Mouse (Mus musculus) retina, adult 2 months (tissue): ENCODE results near the gene Zic4.

Experiments used
- DNase-seq: peaks from one replicate; pipeline ENCODE4 v3.0.0-alpha.2; 2012; ENCODE audit warnings: low read depth, low spot score

The Zic4 gene

DNA sequence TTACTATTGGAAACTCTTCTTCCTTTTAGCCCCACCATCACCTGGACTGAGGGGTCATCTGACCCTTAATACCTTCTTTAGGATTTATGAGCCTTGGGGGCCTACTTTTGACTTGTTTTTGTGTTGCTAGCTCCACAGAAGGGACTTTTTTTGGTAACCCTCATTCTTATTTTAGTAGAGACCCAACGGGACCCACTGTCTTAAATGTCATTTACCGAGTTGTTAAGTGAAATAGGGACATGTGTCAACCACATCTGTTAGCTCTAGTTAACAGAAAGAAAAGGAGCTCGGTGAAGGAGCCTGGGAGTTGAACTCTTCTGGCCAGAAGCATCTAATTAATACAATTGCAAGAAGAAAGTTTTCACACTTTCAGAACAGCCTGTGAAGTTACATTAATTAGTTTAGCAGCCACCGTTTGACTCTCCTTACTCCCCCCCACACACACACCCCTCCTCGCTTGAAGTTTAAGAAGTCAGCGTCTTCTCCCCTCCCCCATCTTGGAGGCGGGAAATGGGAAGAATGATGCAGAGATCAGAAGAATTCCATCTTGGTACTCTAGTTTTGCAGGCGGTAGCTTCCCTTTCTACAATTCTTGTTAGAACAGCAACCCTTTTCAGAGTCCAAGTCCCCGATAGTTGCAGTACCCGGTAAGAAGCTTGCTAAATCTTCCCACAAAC, 17.7 kb downstream of the Zic4 start:
- no peak for DNase-seq

DNA sequence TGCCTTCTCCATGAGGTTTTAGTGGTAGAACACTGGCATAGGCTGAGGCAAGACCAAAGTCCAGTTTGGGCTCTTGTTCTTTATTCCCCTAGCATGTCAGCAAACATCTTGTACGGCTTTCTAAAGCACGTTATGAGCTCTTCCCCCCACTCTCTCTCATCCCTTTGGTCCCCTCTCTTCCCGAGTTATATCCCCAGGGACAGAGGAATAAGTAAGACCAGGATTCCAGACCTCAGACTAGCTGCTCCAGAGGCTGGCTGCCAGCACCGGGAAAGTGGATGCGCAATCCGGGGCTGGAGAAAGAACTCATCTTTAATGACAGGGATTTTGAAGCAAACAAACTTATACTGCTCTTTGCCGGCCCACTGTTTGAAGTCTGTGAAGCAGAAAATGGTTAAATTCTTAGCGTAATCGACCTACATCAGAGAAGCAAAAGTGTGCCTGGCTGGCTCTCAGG, 18.3 kb downstream of the Zic4 start:
- DNase-seq: no peak

DNA sequence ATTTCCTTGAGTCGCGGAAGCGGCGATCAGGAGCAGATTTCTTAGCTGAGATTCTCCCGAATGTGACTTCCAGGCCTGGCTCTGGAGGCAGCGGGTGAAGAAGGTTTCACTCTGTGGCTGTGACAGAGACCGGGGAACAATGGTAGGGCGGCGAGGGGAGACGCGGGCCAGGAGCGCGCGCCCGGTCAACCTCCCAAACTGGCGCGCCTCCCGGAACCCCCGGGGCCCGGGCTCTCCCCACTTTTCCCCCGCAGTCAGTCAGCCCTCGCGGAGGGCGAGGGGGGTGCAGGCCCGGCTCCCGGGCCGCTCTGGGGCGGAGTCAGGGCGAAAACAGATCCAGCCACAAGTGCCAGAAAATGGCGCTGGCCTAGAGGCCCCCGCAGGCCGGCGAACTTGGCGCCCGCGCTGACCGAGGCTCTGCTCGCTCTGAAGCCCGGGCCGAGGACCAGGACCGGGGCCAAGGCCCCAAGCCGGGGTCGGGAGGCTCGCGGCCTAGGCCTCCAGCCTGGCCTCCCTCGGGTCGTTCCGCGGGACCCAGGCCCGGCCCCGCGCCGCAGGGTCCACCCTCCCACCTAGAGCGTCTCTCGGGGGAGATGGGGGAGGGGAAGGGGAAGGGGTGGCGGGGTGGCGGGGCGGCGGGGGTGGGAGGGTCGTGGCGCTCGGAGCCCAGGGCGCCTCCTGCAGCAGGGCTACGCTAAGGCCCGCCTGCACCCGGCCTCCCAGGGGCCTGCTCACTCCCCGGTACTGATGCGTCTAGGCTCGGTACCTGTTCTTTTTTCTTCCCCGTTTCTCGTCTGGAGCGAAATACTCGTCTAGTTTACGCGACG, 19.3 kb downstream of the Zic4 start:
- DNase-seq: no peak

DNA sequence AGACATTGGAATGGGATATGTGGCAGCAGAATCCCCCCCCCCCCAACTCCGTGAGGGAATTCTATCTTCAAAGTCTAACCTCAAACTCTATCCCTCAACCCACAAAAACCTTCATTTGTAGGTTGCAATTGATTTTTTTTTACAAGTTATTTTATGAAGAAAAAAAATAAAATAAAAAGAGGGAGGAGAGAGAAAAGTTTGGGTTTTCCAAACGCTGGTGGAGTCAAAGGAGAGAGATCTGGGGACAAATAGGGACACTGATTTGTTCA, 19.8 kb downstream of the Zic4 start:
- no peak for DNase-seq

DNA sequence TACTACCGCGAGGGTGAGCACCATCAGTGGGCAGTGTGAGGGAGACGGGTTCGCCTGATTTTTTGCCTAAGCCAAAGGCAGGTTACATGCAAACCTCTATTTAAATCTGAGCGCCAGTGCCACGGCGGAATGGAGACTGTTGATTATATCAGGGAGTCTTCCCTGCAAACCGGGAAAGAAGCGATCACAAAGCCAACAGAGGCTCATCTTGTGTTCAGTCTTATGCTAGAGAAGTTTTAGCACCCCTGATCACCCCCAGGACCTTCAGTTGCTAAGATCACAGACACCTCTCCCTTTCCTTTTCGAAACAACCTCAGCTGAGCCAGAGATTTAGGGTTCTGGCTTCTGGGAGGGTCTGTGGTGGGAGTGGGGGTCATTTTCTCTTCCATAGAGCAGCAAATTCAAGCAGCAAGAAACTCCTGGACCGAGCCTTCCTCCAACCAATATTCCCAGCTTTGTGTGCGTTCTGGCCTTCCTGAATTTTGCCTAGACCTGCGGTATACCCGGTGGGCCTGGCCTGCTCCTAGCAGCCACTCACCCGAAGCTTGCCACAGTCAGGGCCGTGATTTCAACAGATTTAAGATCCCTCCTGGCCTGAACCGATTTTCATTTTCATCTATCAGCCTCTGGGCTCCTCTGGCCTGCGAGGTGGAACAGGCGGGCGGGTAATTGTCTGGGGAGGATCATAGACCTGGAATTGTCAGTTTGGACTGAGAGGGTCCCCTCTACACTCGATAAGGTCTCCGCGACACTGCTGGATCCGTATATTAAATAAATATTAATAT, 20.4 kb downstream of the Zic4 start:
- DNase-seq: no peak

DNA sequence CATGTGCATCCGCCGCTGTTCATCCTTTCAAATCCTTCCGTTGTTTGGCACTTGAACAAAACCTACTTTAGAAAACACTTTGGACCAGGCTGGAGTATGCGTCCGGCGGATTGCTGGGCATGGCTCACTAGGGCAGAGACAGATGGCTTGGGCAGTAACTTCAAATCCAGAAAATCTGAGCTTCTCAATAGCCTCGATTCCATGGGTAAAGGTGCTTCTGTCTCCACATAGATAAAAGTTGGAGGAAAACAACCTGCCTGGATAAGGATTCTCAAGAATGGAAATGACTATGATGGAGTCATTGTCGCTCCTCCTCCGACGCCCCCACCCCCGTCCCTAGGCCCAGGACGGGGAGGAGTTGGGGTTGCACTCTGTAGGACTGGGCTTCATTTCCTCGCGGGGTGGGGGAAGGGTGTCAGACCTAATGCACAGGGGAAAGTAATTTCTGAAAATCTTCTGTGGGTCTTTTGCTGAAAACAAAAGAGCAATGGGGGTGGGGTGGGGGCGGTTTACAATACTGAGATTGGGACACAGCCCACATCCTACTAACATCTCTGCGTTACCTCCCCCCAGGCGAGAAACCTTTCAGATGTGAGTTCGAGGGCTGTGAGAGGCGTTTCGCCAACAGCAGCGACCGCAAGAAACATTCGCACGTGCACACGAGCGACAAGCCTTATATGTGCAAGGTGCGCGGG, 21.4 kb downstream of the Zic4 start:
- no peak for DNase-seq

DNA sequence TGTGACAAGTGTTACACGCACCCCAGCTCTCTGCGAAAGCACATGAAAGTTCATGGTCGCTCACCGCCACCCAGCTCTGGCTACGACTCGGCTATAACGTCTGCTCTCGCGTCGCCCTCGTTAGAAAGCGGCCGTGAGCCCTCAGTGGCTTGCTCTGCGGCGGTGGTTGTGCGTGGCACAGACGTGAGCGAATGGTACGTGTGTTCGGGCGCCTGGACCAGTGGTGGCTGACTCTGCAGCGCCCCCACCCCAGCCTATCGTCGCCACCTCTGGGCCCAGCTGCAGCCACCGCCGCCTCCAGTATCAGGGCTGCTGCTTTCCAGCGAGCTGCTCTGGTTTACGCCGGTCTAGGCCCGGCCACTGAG, 21.9 kb downstream of the Zic4 start:
- no peak for DNase-seq

DNA sequence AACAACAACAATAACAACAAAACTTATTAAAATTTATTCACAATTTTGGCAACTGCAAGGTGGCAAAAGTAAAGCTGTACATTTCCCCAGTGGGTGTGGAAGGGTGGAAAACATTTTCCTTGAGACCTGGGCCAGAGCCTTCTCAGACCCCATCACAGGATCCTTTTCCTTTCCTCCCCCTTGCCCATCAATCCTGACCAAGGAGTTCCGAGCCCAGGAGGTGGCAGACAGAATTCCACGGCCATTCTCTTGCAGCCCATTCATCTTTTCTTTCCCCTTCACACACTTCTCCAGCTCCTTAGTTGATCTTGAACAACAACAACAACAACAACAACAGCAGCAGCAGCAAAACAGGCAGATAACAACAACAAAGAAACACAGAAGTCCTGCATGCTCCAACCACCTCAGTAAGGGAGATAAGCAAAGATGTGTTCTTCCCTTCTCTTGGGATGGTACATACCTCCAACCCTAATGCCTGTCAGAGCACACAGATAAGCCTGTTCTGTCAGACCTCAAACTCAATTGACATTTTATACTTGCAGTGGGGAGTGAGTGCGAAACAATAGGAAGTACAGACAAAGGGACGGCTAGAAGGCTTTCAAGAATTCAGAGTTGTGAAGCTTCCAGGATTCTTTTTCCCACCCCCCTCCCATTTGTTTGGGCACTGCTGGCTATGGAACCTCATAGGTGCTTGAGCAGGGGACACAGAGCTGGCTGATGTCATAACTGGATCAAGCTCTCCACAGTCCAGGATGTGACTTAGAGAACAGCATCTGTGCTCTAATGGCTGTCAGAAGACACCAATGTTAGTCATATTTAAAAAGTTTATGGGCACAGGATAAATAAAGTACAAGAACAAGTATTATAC, 22.7 kb downstream of the Zic4 start:
- no peak for DNase-seq

DNA sequence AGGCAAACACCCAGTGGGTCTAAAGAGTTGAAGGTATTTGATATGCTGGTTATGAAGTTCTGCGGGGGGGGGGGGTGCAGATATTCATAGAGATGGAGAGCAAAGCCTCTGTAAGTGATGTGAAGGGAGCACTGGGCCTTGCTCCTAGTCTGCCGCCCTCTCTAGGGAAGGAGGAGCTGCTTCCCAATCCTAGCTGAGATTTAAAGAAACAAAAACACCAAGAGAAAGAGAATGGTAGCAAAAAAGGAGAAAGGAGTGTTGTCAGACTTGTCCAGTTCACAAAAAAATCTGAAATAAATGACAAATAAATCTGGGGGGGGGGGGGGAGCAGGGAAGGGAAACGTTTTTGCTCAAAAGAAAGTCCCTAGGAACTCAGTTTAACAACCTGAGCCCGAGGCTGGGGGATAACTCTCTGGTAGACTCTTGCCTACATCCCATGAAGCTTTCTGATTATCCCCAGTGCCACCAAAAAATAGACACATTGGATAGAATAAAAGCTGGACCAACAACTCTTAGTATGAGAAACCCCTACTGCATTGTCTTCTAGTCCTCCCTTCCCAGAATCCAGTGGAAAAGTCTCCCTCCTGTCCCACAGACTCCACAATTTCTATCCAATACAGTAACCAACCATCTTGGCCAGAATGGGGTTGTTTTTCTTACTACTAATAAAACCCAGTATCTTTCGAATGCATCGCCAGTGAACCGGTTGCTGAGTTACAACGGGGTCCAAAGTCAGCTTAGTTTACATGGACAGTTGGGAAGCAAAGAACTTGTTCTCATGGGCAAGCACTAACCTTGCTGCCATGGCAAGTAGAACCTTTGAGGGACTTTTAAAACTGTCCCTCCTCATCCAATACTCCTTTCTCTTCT, 23.6 kb downstream of the Zic4 start:
- no peak for DNase-seq

DNA sequence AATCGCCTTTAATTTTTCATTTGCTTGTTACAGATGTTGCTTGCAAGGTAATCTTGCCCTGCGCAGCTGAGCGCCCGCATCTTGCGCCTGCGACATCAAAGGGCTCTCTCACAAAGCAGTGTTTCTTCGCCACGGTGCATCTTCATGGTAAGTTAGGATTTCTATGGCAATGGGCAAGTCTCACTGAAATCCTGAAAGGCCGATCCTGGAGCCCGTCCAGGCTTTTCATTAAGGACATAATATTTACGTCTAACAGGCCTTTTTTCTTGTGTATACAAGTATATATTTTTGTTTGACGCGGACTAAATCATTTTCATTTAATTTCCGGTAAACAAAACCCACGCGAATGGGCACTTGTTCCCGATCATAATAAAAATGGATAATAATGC, 24.3 kb downstream of the Zic4 start:
- DNase-seq: no peak

DNA sequence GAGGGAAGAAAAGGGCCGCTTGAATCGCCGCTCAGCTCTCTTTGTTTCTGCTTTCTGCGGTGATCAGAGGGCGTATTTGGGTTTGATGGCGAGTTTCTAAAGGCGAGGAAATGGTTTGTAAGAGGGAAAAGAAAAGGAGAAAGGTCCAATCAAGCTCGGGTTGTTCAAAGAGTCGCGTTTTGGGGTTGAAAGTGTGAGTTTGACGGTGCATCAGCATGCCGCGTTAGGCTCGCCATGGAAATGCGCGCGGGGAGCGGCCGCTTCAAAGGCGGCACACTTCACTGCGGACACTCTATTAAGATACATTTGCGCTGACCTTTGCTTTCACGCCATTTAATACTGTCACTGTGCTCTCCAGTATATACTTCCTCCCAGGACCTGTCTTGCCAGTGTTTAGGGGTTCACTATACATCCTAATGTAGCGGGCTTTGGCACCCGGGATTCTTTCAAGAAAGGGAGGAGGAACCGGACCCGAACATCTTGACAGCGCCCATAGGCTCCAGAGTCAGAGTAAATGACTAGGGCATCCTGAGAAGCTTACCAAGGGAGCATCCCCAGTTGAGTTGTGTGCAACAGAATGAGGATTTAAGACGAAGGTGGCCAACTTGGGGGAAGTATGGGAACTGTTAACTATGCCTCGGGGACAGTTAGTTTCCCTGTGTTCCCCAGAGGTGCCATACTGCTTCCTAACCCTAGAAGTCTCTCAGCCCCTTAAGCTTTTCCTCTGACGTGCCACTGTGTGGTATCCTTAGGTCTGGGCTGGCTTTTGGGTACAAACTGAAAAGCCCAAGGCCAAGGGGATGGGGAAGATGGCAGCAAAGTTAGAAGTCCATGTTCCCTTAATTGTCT, 24.9 kb downstream of the Zic4 start:
- DNase-seq: no peak

DNA sequence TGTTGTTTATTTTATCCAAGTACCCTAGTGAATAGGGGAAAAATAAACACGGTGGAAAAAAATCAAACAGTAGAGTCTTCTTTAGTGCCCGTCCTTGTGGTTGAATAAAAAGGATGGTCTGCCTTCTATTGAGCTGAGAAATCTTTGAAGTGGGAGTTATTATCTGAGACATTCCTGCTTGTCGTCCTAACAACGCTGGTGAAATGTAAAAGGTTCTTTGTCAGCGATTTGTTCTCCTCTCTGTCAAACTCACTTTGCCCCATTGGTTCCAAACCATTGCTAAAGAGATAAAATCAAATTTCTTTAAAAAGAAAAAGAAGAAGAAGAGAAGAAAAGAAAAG, 25.5 kb downstream of the Zic4 start:
- no peak for DNase-seq

DNA sequence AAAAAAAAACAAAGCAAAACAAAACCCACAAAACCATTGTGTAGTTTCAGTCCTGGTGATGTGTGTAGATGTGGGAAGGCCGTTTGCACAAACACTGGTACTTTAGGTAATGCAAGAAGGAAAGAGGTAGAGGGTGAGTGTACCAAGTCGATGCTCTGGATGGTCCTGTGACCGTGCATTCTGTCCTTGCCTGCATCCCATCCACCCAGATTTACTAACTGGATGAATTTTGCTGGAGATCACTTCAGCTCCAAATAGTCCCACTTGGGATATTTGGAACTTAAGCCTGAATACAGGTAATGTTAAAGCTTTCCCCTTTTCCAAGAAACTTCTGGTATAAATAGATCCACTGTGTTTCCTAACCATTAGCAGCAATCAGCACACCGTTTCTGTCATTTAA, 26.0 kb downstream of the Zic4 start:
- no peak for DNase-seq

DNA sequence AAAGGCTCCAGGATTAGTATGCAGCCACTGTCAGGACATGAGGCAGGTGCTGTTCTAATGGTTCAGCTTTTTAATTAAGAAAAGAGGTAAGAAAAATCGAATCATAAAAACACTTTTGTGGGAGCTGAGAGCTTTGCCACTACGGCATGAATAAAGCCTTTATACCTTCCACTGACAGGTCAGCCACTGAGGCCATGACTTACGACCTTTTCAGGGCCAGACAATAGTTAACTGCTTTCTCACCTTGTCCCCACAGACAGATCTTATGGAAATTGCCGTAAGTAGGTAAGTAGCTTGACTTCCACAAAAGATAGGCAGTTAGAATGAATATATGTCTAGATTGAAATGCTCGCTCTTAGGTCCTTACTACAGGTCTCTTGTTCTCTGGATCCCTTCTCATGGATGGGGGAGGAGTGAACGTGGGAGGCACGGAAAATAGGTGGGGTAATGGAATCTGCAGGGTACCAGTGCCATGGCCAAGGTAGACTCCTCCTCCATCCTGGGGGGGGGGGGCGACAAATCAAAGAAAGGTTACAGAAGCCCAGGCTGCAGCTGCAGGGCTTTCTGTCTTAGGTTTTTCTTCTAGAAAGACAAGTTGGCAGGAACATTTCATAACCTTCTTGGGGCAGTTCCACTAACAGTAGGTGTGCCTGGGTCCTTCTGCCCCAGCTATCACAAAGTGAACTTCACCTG, 31.3 kb downstream of the Zic4 start:
- no peak for DNase-seq

DNA sequence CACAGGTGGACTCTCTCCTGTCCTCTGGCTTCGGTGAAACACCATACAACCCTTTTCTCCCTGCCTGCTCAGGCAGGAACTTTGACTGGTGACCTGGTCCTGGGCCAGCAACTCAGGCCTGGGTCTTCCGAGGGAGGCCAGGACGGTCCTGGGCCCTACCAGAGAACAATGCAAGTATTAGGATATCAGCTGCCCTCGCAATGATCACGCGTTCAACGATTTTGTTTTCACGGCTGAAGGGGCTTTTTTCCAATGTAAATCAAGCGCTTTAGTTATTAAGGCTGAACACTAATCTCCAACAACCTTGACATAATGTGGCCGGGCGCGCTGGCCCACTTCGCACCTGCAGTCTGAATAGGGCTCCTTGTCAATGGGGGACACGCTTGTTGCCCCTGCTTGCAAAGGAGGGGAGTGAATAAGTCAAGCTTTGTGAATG, 32.0 kb downstream of the Zic4 start:
- DNase-seq: no peak

DNA sequence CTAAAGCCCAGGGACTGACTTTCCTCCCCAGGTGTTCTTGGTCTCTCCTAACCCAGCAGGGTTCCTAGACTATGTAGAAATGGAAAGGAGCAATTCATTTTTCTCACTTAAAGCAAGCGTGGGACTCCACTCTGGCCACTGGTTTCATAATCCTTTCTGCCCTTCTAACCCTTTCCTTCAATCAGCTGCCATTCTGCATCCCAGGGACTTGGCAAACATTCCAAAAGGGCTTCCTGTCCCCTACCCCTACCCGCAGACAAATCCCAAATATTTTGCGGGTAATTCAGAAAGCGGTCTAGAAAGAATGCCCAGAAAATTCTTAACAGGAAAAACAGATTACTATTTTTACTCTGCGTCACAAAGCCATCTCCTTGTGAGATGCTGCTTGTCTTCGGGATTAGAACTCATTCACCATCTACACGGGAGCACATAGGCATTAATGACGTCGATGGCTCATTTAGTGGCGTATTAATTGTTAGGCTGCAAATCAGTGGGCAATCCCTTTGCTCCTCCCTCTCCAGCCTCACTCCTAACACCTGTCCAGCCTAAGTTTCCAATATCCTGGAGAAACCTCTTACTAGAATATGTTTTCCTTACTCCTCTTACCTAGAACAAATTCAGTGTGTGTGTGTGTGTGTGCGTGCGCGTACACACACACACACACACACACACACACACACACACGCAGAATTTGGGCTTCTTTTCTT, 33.0 kb downstream of the Zic4 start:
- DNase-seq: no peak

DNA sequence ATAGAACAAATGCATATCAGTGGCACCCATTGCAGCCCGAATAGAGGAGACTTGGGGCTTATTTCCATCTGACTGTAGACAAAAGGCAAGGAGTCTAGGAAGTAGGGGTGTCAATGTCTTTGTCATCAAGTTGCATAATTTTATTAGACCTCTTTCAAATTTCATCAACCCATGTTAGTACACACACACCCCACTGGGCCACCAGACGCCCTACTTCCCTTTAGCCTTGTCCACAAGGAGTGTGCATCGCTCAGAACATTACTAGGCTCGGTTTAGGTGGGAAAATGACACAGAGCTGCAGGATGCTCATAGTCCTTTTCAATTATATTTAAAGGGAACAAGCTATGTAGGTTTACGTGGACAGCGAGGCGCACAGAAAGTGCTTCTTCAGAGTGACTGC, 37.8 kb downstream of the Zic4 start:
- DNase-seq: no peak

DNA sequence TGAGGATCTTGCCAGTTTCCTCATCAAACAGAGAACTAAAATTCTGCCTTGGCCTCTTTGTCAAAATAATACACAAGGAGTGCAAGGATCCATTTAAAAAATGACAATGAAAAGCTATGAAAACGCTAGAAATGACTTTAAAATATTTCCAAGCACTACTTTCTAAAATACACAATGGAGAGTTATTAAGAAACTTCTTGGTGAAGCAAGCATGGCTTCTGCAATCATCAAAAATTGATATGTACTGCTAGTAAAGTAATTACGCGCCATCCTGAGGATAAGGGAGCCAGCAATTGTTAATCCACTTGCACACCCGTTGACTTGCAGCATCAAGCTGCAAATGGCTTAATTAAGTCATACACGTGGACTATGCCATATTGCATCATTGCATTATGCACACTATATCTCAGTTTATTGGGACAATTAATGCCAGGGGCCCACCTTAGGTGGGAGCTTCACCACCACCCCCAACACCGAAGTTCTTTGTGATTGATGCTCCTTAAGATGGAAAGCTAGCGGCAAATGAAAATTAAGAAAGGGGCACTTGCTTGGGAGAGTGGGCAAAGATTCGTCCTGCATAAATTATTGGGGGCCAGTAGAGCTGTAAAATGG, 38.4 kb downstream of the Zic4 start:
- no peak for DNase-seq
